Mouse (Mus musculus) limb, embryonic 15.5 days (tissue): ENCODE data around the gene Cfap61. TPM values are rescaled to one million over a fixed set of nuclear protein-coding genes. Genes with fewer than 3 reads are reported as not detected.
A peak's percentile ranks its signal among the peaks of the same experiment; 100 is the strongest.

Experiments used
- ATAC-seq: fragments of 200-750 bp; cut with Nextera tagmentation; 2 replicates; pipeline ENCODE4 v1.8.0; 2017; ENCODE audit warnings: low read depth, moderate TSS enrichment; ENCODE audit not compliant: insufficient number of reproducible peaks, low FRiP score, low TSS enrichment
- H3K27ac ChIP-seq: fragments of 300-500 bp; sonication (generic); 2 replicates; pipeline ENCODE4 v1.5.1; 2015; ENCODE audit warnings: moderate library complexity, mild to moderate bottlenecking, inconsistent platforms
- H3K27me3 ChIP-seq: fragments of 300-500 bp; sonication (generic); 2 replicates; pipeline ENCODE4 v1.6.1; 2015; ENCODE audit warnings: inconsistent platforms
- H3K36me3 ChIP-seq: fragments of 300-500 bp; sonication (generic); 2 replicates; pipeline ENCODE4 v1.6.1; 2015; ENCODE audit warnings: inconsistent platforms
- H3K4me1 ChIP-seq: fragments of 300-500 bp; sonication (generic); 2 replicates; pipeline ENCODE4 v1.6.1; 2015; ENCODE audit warnings: inconsistent platforms
- H3K4me2 ChIP-seq: fragments of 300-500 bp; sonication (generic); 2 replicates; pipeline ENCODE4 v1.6.1; 2015; ENCODE audit warnings: mild to moderate bottlenecking, inconsistent platforms
- H3K4me3 ChIP-seq: fragments of 300-500 bp; sonication (generic); 2 replicates; pipeline ENCODE4 v1.5.1; 2015; ENCODE audit warnings: mild to moderate bottlenecking, inconsistent platforms
- H3K9ac ChIP-seq: fragments of 300-500 bp; sonication (generic); 2 replicates; pipeline ENCODE4 v1.6.1; 2015; ENCODE audit warnings: inconsistent platforms
- H3K9me3 ChIP-seq: fragments of 300-500 bp; sonication (generic); 2 replicates; pipeline ENCODE4 v1.6.1; 2016; ENCODE audit warnings: inconsistent platforms
- WGBS: fragments of 180-500 bp; shearing (Covaris S2); methylation state at CpG from one replicate; pipeline ENCODE4 v1.1.7; 2015; 5-methylcytosine and 5-hydroxymethylcytosine counted together
- polyA plus RNA-seq: library from polyadenylated mRNA; unstranded; fragments of >200 nt; fragmentation: Nextera tagmentation; extraction: Ambion mirVana; gene quantifications from 2 replicates; pipeline ENCODE4 v1.2.1, GENCODE M21; 2015

The Cfap61 gene
- polyA plus RNA-seq, 1 experiment from 2014 or later = 0.20 TPM

GRCm38 (mm10) chr2:146073300-146073699 lies 138.7 kb downstream of the Cfap61 start:
- Histone ChIP-seq H3K4me1 (no peaks in the 10 kb centered on the region), H3K4me3 (no peak overlapping the region), H3K27ac (no peak overlapping the region), H3K4me2 (no peak overlapping the region), H3K36me3 (no peaks in the 10 kb centered on the region), H3K27me3 (no peaks in the 10 kb centered on the region), H3K9ac (no peak overlapping the region), H3K9me3 (no peaks in the 10 kb centered on the region)
- no peak for ATAC-seq
- 46% methylated on average over 6 of the region's 6 CpGs for WGBS

- no peak for ATAC-seq
- WGBS = 81% methylated on average over 10 of the region's 10 CpGs
- H3K27me3 ChIP-seq = no peaks in the 10 kb centered on the region
- H3K36me3 ChIP-seq = no peaks in the 10 kb centered on the region
- no peak overlapping the region for H3K27ac ChIP-seq
- H3K4me1 ChIP-seq = no peaks in the 10 kb centered on the region
- no peak overlapping the region for H3K4me2 ChIP-seq
- H3K4me3 ChIP-seq = no peak overlapping the region
- H3K9me3 ChIP-seq = no peaks in the 10 kb centered on the region
- H3K9ac ChIP-seq = no peak overlapping the region
These were observed 142.5 kb downstream of the Cfap61 start for GRCm38 (mm10) chr2:146077117-146077516.

DNA sequence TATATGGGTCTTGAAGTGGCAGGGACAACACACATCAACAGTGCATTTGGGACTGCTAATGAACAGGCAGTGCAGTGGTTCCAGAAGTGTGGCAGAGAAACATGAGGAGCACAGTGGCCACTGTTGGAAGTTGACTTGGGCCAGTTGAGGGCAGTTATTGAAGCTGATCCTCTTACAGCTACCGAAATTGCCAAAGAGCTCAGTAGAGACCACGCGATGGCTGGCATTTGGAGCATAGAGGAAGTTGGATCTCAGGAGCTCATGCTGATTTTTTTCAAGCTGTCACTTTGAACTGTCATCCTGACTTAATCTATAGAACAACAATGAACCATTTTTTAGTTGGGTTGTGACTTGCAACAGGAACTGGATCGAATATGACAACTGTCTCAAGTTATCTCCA lies 145.7 kb downstream of the Cfap61 start:
- Histone ChIP-seq H3K4me3 (no peak overlapping the region), H3K9me3 (no peaks in the 10 kb centered on the region), H3K27me3 (no peaks in the 10 kb centered on the region), H3K36me3 (no peaks in the 10 kb centered on the region), H3K27ac (no peak overlapping the region), H3K9ac (no peak overlapping the region), H3K4me2 (no peak overlapping the region), H3K4me1 (0 out of 2 replicates have a peak, but pooled peaks cover 2% of the 10 kb centered on the region)
- ATAC-seq = no peak
- 94% methylated on average over 4 of the region's 4 CpGs for WGBS

DNA sequence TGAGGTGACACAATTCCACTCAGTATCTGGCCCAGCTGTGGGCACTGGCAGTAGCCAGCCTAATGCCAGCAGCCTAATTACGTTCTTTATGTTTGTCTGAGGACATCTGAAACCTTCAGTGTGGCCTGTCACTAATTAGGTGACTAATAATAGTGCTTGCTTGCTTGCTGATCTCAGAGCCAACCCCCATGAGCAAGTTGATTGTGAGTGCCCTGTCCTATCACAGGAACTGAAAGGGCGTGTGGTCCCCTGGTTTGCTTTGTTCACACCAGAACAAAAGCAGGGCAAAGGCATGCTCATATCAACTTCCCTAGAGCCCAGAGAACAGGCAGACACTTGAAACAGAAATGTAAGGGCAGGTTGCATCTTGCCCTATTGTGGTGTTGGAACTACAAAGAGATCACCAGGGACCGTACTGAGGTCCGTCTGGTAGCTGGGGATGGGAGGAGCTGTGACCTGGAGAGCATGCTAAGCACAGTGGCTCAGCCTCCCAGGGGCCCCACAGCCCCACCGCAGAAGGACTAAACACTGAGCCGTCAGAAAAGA lies 148.8 kb downstream of the Cfap61 start:
- WGBS = 37% methylated on average over 6 of the region's 6 CpGs
- Histone ChIP-seq H3K9ac (no peak overlapping the region), H3K27me3 (no peaks in the 10 kb centered on the region), H3K9me3 (no peaks in the 10 kb centered on the region), H3K4me3 (no peak overlapping the region), H3K36me3 (no peaks in the 10 kb centered on the region), H3K27ac (no peak overlapping the region), H3K4me2 (no peak overlapping the region), H3K4me1 (0 out of 2 replicates have a peak, but pooled peaks cover 2% of the 10 kb centered on the region)
- no peak for ATAC-seq

DNA sequence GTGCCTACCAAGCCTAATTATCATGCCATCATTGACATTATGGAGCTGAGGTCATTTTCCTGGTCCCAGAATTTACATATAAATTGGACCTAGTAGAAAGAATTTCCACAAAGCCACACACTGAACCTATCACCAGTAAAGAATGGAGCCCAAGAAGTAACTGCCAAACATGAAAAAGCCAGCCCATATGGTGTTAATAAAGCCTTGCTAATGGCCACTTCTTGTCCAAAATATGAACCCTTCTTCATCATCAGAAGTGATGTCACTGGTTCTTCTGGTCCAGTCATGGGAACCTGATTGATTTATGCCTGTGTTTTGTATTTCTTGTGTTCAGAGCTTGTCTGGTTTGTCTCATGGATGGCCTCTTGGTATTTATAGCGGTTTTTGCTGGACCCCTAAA lies 152.8 kb downstream of the Cfap61 start:
- ATAC-seq = no peak
- Histone ChIP-seq H3K27ac (no peak overlapping the region), H3K4me2 (no peak overlapping the region), H3K4me1 (0 out of 2 replicates have a peak, but pooled peaks cover 2% of the 10 kb centered on the region), H3K4me3 (no peak overlapping the region), H3K9ac (no peak overlapping the region), H3K27me3 (no peaks in the 10 kb centered on the region), H3K36me3 (no peaks in the 10 kb centered on the region), H3K9me3 (no peaks in the 10 kb centered on the region)
- WGBS = 68% methylated on average over 1 of the region's 1 CpGs

DNA sequence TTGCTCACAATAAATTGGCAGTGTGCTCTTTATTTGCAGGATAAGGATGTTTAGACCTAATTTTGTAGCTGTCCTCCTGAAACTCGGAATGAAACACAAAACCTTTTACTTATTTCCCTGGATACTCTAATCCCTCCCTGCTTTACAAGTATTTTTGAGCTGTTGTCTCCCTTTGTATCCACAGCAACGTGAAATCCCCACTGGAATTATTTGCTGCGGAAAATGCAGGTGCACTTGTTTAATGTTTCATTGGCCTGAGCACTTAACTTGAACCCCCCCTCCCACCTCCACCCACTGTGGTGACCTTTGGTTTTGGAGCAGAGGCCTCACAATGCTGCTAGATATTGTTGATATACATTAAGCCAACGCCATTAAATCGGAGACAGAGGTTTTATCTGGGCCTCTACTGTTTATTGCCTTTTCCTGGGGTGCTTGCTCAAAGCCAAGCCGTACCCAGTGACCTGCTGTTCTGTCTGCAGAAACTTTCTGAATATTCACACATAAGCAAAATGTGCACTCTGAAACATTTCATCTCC lies 154.6 kb downstream of the Cfap61 start:
- WGBS = 28% methylated on average over 6 of the region's 6 CpGs
- H3K9me3 ChIP-seq = no peaks in the 10 kb centered on the region
- H3K36me3 ChIP-seq = no peaks in the 10 kb centered on the region
- no peaks in the 10 kb centered on the region for H3K4me1 ChIP-seq
- no peak overlapping the region for H3K4me2 ChIP-seq
- H3K27me3 ChIP-seq = no peaks in the 10 kb centered on the region
- H3K9ac ChIP-seq = no peak overlapping the region
- H3K4me3 ChIP-seq = no peak overlapping the region
- H3K27ac ChIP-seq = no peak overlapping the region
- ATAC-seq = no peak

GRCm38 (mm10) chr2:146097532-146097931 lies 162.9 kb downstream of the Cfap61 start:
- Histone ChIP-seq H3K4me2 (no peak overlapping the region), H3K27me3 (no peaks in the 10 kb centered on the region), H3K9me3 (no peaks in the 10 kb centered on the region), H3K4me1 (no peaks in the 10 kb centered on the region), H3K9ac (no peak overlapping the region), H3K36me3 (no peaks in the 10 kb centered on the region), H3K27ac (no peak overlapping the region), H3K4me3 (no peak overlapping the region)
- no peak for ATAC-seq
- 86% methylated on average over 5 of the region's 5 CpGs for WGBS

DNA sequence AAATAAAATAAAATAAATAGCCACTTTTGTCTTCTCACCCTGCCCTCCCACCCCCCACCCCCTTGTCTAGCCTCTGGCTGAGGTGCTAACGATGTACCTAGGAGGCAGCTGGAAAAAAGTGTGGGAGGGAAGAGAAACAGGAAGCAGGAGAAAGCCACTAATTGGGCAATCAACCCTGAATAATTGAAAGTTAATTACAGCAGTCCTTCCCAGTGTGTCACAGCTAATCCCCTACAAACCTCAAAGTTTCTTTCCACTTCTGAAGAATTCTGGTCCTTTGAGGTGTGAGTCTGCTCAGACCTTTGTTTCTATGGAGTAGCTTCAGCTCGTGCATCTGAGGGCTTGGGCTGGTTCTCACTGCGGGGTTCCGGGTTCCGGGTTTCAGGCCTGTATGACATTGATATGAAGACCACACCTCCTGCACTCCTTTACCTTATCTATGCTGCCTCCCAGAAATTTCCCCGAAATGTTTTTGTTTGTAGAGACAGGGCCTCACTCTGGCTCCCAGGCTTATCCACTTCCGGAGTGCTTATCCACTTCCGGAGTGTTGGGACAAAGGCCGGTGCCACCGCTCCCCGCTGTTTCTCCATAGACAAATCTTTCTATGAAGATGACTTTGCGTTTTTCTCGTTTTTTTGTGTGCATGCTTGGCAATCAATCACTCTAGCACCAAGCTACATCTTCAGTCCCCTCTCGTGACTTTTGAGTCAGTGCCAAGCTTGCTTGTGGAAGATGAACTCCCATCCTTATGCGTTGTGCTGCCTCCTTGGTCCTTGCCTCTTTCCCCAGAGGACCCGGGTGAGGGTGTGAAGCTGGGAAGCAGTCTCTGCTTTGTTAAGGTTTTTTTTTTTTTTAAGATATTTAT lies 164.5 kb downstream of the Cfap61 start:
- 54% methylated on average over 16 of the region's 16 CpGs for WGBS
- no peak overlapping the region for H3K4me2 ChIP-seq
- ATAC-seq = peak; percentile 7; the same call in 1 of the 2 replicates

GRCm38 (mm10) chr2:146099838-146100237 lies 165.3 kb downstream of the Cfap61 start:
- H3K4me3 ChIP-seq = no peak overlapping the region
- no peaks in the 10 kb centered on the region for H3K4me1 ChIP-seq
- H3K27me3 ChIP-seq = no peaks in the 10 kb centered on the region
- no peaks in the 10 kb centered on the region for H3K36me3 ChIP-seq
- no peak overlapping the region for H3K9ac ChIP-seq
- no peaks in the 10 kb centered on the region for H3K9me3 ChIP-seq
- WGBS = 89% methylated on average over 3 of the region's 3 CpGs
- H3K4me2 ChIP-seq = no peak overlapping the region
- ATAC-seq = no peak
- H3K27ac ChIP-seq = no peak overlapping the region

More for the DNA sequence above, 164.5 kb downstream of the Cfap61 start:
- H3K4me3 ChIP-seq = no peak overlapping the region
- H3K9ac ChIP-seq = no peak overlapping the region
- no peak overlapping the region for H3K27ac ChIP-seq
- no peaks in the 10 kb centered on the region for H3K4me1 ChIP-seq
- no peaks in the 10 kb centered on the region for H3K9me3 ChIP-seq
- no peaks in the 10 kb centered on the region for H3K27me3 ChIP-seq
- H3K36me3 ChIP-seq = no peaks in the 10 kb centered on the region

DNA sequence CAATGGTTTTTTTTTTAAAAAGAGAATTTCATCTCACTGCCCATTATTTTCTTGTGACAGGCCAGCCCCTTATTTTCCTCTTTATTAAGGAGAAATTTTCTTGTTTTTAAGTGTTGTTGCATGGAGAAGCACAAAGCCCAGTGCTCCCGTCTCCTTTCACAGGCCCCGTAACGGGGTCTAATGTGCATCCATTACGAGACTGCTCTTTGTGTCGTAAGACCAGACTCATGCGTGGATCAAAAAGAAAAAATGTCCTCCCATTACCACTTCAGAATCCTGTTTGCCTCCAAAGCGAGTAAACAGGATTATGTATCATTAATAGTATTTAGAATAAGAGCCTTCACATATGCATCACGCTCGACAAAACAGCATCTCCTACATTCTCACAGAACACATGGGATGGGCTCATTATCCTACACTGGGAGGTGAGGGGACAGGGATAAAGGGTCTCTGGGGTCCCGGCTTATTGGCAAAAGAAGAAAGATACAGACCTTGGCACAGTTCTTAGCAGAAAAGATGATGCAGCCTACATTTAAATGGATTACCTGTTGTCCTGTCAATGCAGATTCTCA lies 166.0 kb downstream of the Cfap61 start:
- H3K27me3 ChIP-seq = no peaks in the 10 kb centered on the region
- WGBS = 76% methylated on average over 10 of the region's 10 CpGs
- ATAC-seq = no peak

DNA sequence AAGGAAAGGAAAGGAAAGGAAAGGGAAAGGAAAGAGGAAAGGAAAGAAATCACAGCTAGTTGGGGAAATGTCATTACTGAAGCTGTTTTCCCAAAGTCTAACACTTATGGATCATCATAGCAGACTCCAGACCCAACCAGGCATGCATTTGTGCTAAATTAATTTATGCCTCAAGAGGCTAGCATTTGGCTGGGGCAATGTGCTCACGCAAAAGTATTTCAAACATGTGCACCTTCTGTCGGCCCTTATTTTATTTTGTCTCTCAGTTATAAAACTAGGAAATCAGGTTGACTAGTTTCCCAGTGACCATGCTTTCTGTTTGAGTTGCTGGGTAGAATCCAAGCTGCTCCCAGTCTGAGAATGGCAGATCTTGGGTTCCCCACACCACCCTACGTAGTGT lies 168.0 kb downstream of the Cfap61 start:
- Histone ChIP-seq H3K9me3 (no peaks in the 10 kb centered on the region), H3K36me3 (no peaks in the 10 kb centered on the region), H3K4me2 (no peak overlapping the region), H3K4me3 (no peak overlapping the region), H3K9ac (no peak overlapping the region), H3K4me1 (no peaks in the 10 kb centered on the region), H3K27ac (no peak overlapping the region), H3K27me3 (no peaks in the 10 kb centered on the region)
- no peak for ATAC-seq
- WGBS = 50% methylated on average over 3 of the region's 3 CpGs

More for the DNA sequence above, 166.0 kb downstream of the Cfap61 start:
- Histone ChIP-seq H3K27ac (no peak overlapping the region), H3K9ac (no peak overlapping the region), H3K36me3 (no peaks in the 10 kb centered on the region), H3K4me2 (no peak overlapping the region), H3K9me3 (no peaks in the 10 kb centered on the region), H3K4me3 (no peak overlapping the region), H3K4me1 (no peaks in the 10 kb centered on the region)

GRCm38 (mm10) chr2:146105341-146105740 lies 170.8 kb downstream of the Cfap61 start:
- no peak overlapping the region for H3K9ac ChIP-seq
- H3K4me2 ChIP-seq = no peak overlapping the region
- no peak overlapping the region for H3K27ac ChIP-seq
- no peaks in the 10 kb centered on the region for H3K27me3 ChIP-seq
- 75% methylated on average over 6 of the region's 6 CpGs for WGBS
- H3K36me3 ChIP-seq = no peaks in the 10 kb centered on the region
- no peaks in the 10 kb centered on the region for H3K9me3 ChIP-seq
- ATAC-seq = no peak
- no peak overlapping the region for H3K4me3 ChIP-seq
- no peaks in the 10 kb centered on the region for H3K4me1 ChIP-seq
